Mouse (Mus musculus) G1E (cell line): ENCODE measurements around the gene Bok. TPM values are rescaled to one million over a fixed set of nuclear protein-coding genes. Genes with fewer than 3 reads are reported as not detected.

Experiments used
- ATAC-seq: 2 replicates; pipeline ENCODE4 v1.8.0; 2016; ENCODE audit warnings: mild to moderate bottlenecking; ENCODE audit not compliant: insufficient number of reproducible peaks, poor library complexity, low FRiP score, severe bottlenecking; ENCODE audit errors: extremely low read depth
- DNase-seq: peaks from one replicate; pipeline ENCODE4 v3.0.0; 2012; ENCODE audit warnings: low spot score
- H3K27me3 ChIP-seq: 2 replicates; pipeline ENCODE4 v1.6.1; 2012; ENCODE audit warnings: mild to moderate bottlenecking, low read length, inconsistent platforms; ENCODE audit not compliant: insufficient read depth
- H3K36me3 ChIP-seq: replicated peaks from 2 replicates; pipeline ENCODE3; 2012; ENCODE audit warnings: mild to moderate bottlenecking, inconsistent platforms
- H3K4me1 ChIP-seq: 2 replicates; pipeline ENCODE4 v1.6.1; 2012; ENCODE audit warnings: low read depth, low read length, inconsistent platforms, mixed read lengths; ENCODE audit not compliant: insufficient read depth
- H3K4me3 ChIP-seq: 2 replicates; pipeline ENCODE4 v1.5.1; 2012; ENCODE audit warnings: low read depth, mild to moderate bottlenecking, inconsistent platforms, low read length, moderate library complexity, mixed read lengths
- H3K9me3 ChIP-seq: replicated peaks from 2 replicates; pipeline ENCODE4 v1.6.1; 2012; ENCODE audit warnings: inconsistent platforms
- CTCF ChIP-seq: IDR thresholded peaks from 2 replicates; pipeline ENCODE4 v1.5.1; 2012; ENCODE audit warnings: low read depth, low read length, inconsistent platforms, mixed read lengths
- GATA1 ChIP-seq: IDR thresholded peaks from 2 replicates; pipeline ENCODE4 v1.6.1; 2012; ENCODE audit warnings: borderline replicate concordance, low read length, inconsistent platforms, mixed read lengths
- GATA2 ChIP-seq: IDR thresholded peaks from 2 replicates; pipeline ENCODE4 v1.6.1; 2012; ENCODE audit warnings: low read depth, low read length, inconsistent platforms, borderline replicate concordance
- POLR2AphosphoS5 ChIP-seq: IDR thresholded peaks from 2 replicates; pipeline ENCODE4 v1.6.1; 2012; ENCODE audit warnings: low read depth, low read length, inconsistent platforms; ENCODE audit not compliant: insufficient replicate concordance
- TAL1 ChIP-seq: conservative IDR thresholded peaks from 2 replicates; pipeline ENCODE4 v1.6.1; 2012; ENCODE audit warnings: low read depth, low read length, inconsistent platforms, mixed read lengths
- polyA plus RNA-seq: library from polyadenylated mRNA; stranded (reverse); fragments of >175 nt; gene quantifications from 2 replicates; pipeline ENCODE4 v1.2.3, GENCODE M21; 2012
- total RNA-seq, 2 experiments: library from RNA; stranded (forward) in 1 of 2; stranded (reverse) in 1 of 2; fragments of 200-1000 nt in 1 of 2; fragments of >200 nt in 1 of 2; fragmentation: Nextera tagmentation in 1 of 2; gene quantifications; 2 replicates each; pipeline ENCODE4 v1.2.3; 2014 to 2017

The Bok gene
- total and polyA plus RNA-seq, 3 experiments, result not detected

- Histone ChIP-seq H3K4me1 (peaks cover 41% of the 10 kb centered on the region), H3K36me3 (peaks cover 48% of the 10 kb centered on the region), H3K27me3 (no peaks in the 10 kb centered on the region), H3K9me3 (no peaks in the 10 kb centered on the region), H3K4me3 (no peak overlapping the region)
- ATAC-seq (no peak), DNase-seq (no peak)
- no peak for TF ChIP-seq TAL1
- TF ChIP-seq CTCF, result no peak
- no peak for TF ChIP-seq GATA1
- no peak for TF ChIP-seq GATA2
- no peak for TF ChIP-seq POLR2AphosphoS5
These were observed 57.5 kb downstream of the Bok start for GRCm38 (mm10) chr1:93742910-93743309.

Other genes starting within 250 kb of the Bok start
- 470 and 482 TPM in 2 replicates for gene Hdlbp, start 206.8 kb upstream of the Bok start, total RNA-seq (2014; fragmentation: Nextera tagmentation)
- gene Hdlbp, start 206.8 kb upstream of the Bok start, total RNA-seq (2017), result 116 and 144 TPM in 2 replicates
- gene Hdlbp, start 206.8 kb upstream of the Bok start, polyA plus RNA-seq, result 57.5 and 62.1 TPM in 2 replicates
- 25.9 and 28.1 TPM in 2 replicates for gene Farp2, start 173.6 kb upstream of the Bok start, total RNA-seq (2014; fragmentation: Nextera tagmentation)
- gene Farp2, start 173.6 kb upstream of the Bok start, total RNA-seq (2017), result 4.9 and 5.4 TPM in 2 replicates
- gene Farp2, start 173.6 kb upstream of the Bok start, polyA plus RNA-seq, result 1.2 and 1.6 TPM in 2 replicates
- 102 and 116 TPM in 2 replicates for gene Stk25, start 27.0 kb upstream of the Bok start, total RNA-seq (2014; fragmentation: Nextera tagmentation)
- 64.8 and 72.8 TPM in 2 replicates for gene Stk25, start 27.0 kb upstream of the Bok start, total RNA-seq (2017)
- gene Stk25, start 27.0 kb upstream of the Bok start, polyA plus RNA-seq, result 19.6 and 23.4 TPM in 2 replicates
- 78.9 and 82.2 TPM in 2 replicates for gene Atg4b, start 65.8 kb downstream of the Bok start, total RNA-seq (2014; fragmentation: Nextera tagmentation)
- gene Atg4b, start 65.8 kb downstream of the Bok start, total RNA-seq (2017), result 82.0 and 91.0 TPM in 2 replicates
- 4.4 and 6.9 TPM in 2 replicates for gene Atg4b, start 65.8 kb downstream of the Bok start, polyA plus RNA-seq
- gene Thap4, start 69.2 kb downstream of the Bok start, total RNA-seq (2014; fragmentation: Nextera tagmentation), result 30.3 and 39.4 TPM in 2 replicates
- gene Thap4, start 69.2 kb downstream of the Bok start, total RNA-seq (2017), result 27.9 and 31.2 TPM in 2 replicates
- 60.1 and 71.1 TPM in 2 replicates for gene Thap4, start 69.2 kb downstream of the Bok start, polyA plus RNA-seq
- gene Dtymk, start 116.3 kb downstream of the Bok start, total RNA-seq (2014; fragmentation: Nextera tagmentation), result 291 and 319 TPM in 2 replicates
- 414 and 485 TPM in 2 replicates for gene Dtymk, start 116.3 kb downstream of the Bok start, total RNA-seq (2017)
- 129 and 148 TPM in 2 replicates for gene Dtymk, start 116.3 kb downstream of the Bok start, polyA plus RNA-seq
- gene Ing5, start 118.3 kb downstream of the Bok start, total RNA-seq (2014; fragmentation: Nextera tagmentation), result 21.4 and 43.3 TPM in 2 replicates
- 32.0 and 41.4 TPM in 2 replicates for gene Ing5, start 118.3 kb downstream of the Bok start, total RNA-seq (2017)
- 1.6 and 3.4 TPM in 2 replicates for gene Ing5, start 118.3 kb downstream of the Bok start, polyA plus RNA-seq
- 15.0 and 21.4 TPM in 2 replicates for gene D2hgdh, start 139.2 kb downstream of the Bok start, total RNA-seq (2014; fragmentation: Nextera tagmentation)
- 11.8 and 14.7 TPM in 2 replicates for gene D2hgdh, start 139.2 kb downstream of the Bok start, total RNA-seq (2017)
- gene D2hgdh, start 139.2 kb downstream of the Bok start, polyA plus RNA-seq, result 2.3 and 3.4 TPM in 2 replicates
- gene Gal3st2, start 175.6 kb downstream of the Bok start, total RNA-seq (2014; fragmentation: Nextera tagmentation), result not detected in 2 replicates
- not detected in 2 replicates for gene Gal3st2, start 175.6 kb downstream of the Bok start, total RNA-seq (2017)
- gene Gal3st2, start 175.6 kb downstream of the Bok start, polyA plus RNA-seq, result not detected in 2 replicates
- gene Gal3st2b, start 232.7 kb downstream of the Bok start, total RNA-seq (2014; fragmentation: Nextera tagmentation), result 1.1 TPM in 1 of 2 replicates, not detected in the other
- 0.22 TPM in 1 of 2 replicates, not detected in the other for gene Gal3st2b, start 232.7 kb downstream of the Bok start, total RNA-seq (2017)
- not detected in 2 replicates for gene Gal3st2b, start 232.7 kb downstream of the Bok start, polyA plus RNA-seq